Mouse (Mus musculus) gastrocnemius, postnatal 25 days (tissue): Measurements from ENCODE around the gene Gm17571. TPM values are rescaled to one million over a fixed set of nuclear protein-coding genes. Genes with fewer than 3 reads are reported as not detected.

Experiments
- DNase-seq: peaks from one replicate; pipeline ENCODE4 v3.0.0; 2022
- total RNA-seq, 2 experiments: library from RNA; stranded (reverse); gene quantifications; 1 replicate in 1 of 2; 2 replicates in 1 of 2; pipeline ENCODE4 v1.2.3; 2021

The Gm17571 gene
- total RNA-seq, 2 experiments from 2014 or later: not detected

GRCm38 (mm10) chr9:13455231-13455630 is 8.7 kb upstream of the Gm17571 start:
- no peak for DNase-seq

- DNase-seq: no peak
These were observed 8.1 kb upstream of the Gm17571 start for GRCm38 (mm10) chr9:13454651-13455123.

- no peak for DNase-seq
These were observed 2.2 kb upstream of the Gm17571 start for GRCm38 (mm10) chr9:13448716-13449115.

- DNase-seq: no peak
These were observed 317 bp downstream of the Gm17571 start for GRCm38 (mm10) chr9:13446236-13446635.

- no peak for DNase-seq
These were observed 2.9 kb downstream of the Gm17571 start for GRCm38 (mm10) chr9:13443484-13444211.

GRCm38 (mm10) chr9:13442012-13442735 is 4.4 kb downstream of the Gm17571 start:
- DNase-seq: no peak

GRCm38 (mm10) chr9:13440911-13441310 is 5.6 kb downstream of the Gm17571 start:
- no peak for DNase-seq

- no peak for DNase-seq
These were observed 13.0 kb downstream of the Gm17571 start for GRCm38 (mm10) chr9:13433501-13434090.

GRCm38 (mm10) chr9:13431646-13432045 is 14.9 kb downstream of the Gm17571 start:
- no peak for DNase-seq

- no peak for DNase-seq
These were observed 15.8 kb downstream of the Gm17571 start for GRCm38 (mm10) chr9:13430744-13431143.

- DNase-seq: no peak
These were observed 16.3 kb downstream of the Gm17571 start for GRCm38 (mm10) chr9:13430302-13430701.

GRCm38 (mm10) chr9:13429477-13430125 is 17.0 kb downstream of the Gm17571 start:
- no peak for DNase-seq

- DNase-seq: peak; percentile 28
These were observed 21.3 kb downstream of the Gm17571 start for GRCm38 (mm10) chr9:13425031-13425940.

GRCm38 (mm10) chr9:13414230-13414766 is 32.3 kb downstream of the Gm17571 start:
- no peak for DNase-seq

Other genes starting within 250 kb of the Gm17571 start
- 1 to 10 TPM; 2.6 to 2.7 TPM for gene Jrkl, start 200.9 kb downstream of the Gm17571 start, total RNA-seq
- 1 to 10 TPM; 2.8 to 4.3 TPM for gene Ccdc82, start 199.8 kb downstream of the Gm17571 start, total RNA-seq
- 1 to 10 TPM; 2.1 to 3.2 TPM for gene Maml2, start 148.8 kb downstream of the Gm17571 start, total RNA-seq